Mouse (Mus musculus): ENCODE measurements at regions not wholly inside any gene's neighbourhood (a gene's known extent, or its start where the extent isn't known, plus 50 kb on each side); places are given as distances from the start of the nearest gene placed in this dataset.

- DNase-seq: no peak
- Histone ChIP-seq H3K4me3 (replicated peaks; ENCODE audit: low read depth, low read length) (no peak overlapping the region), H3K4me2 (ENCODE audit: low read length) (no peak overlapping the region), H3K9me3 (ENCODE audit: control insufficient read depth, low read length) (no peaks in the 10 kb centered on the region), H3K36me3 (ENCODE audit: control insufficient read depth, insufficient read depth, low read length) (no peaks in the 10 kb centered on the region), H3K4me1 (ENCODE audit: control insufficient read depth, insufficient read depth, low read length) (no peaks in the 10 kb centered on the region), H3K27ac (replicated peaks; ENCODE audit: low read depth, low read length) (no peak overlapping the region), H3K27me3 (ENCODE audit: control insufficient read depth, insufficient read depth, low read length) (no peaks in the 10 kb centered on the region), H3K9ac (replicated peaks; ENCODE audit: low read length) (no peak overlapping the region)
- ATAC-seq (ENCODE audit: low FRiP score, low TSS enrichment): no peak
- WGBS: 88% methylated on average over 1 of the region's 1 CpGs
Observed at GRCm38 (mm10) chr3:45198994-45199589, 179.1 kb upstream of the Pcdh10 start.

- no peak overlapping the region for H3K4me2 ChIP-seq (ENCODE audit: low read length)
- H3K27me3 ChIP-seq (ENCODE audit: control insufficient read depth, insufficient read depth, low read length): no peaks in the 10 kb centered on the region
- no peak overlapping the region for H3K27ac ChIP-seq (replicated peaks; ENCODE audit: low read depth, low read length)
- no peaks in the 10 kb centered on the region for H3K4me1 ChIP-seq (ENCODE audit: control insufficient read depth, insufficient read depth, low read length)
- H3K4me3 ChIP-seq (replicated peaks; ENCODE audit: low read depth, low read length): no peak overlapping the region
- no peaks in the 10 kb centered on the region for H3K9me3 ChIP-seq (ENCODE audit: control insufficient read depth, low read length)
- H3K9ac ChIP-seq (replicated peaks; ENCODE audit: low read length): no peak overlapping the region
- H3K36me3 ChIP-seq (ENCODE audit: control insufficient read depth, insufficient read depth, low read length): no peaks in the 10 kb centered on the region
- 90% methylated on average over 2 of the region's 2 CpGs for WGBS
- no peak for ATAC-seq (ENCODE audit: low FRiP score, low TSS enrichment)
- DNase-seq: no peak
Observed at GRCm38 (mm10) chr3:45204392-45205043, 173.7 kb upstream of the Pcdh10 start.

GRCm38 (mm10) chr3:45231641-45232433 lies 146.4 kb upstream of the Pcdh10 start:
- H3K4me2 ChIP-seq (ENCODE audit: low read length): no peak overlapping the region
- no peaks in the 10 kb centered on the region for H3K36me3 ChIP-seq (ENCODE audit: control insufficient read depth, insufficient read depth, low read length)
- H3K9me3 ChIP-seq (ENCODE audit: control insufficient read depth, low read length): no peaks in the 10 kb centered on the region
- H3K9ac ChIP-seq (replicated peaks; ENCODE audit: low read length): no peak overlapping the region
- H3K4me3 ChIP-seq (replicated peaks; ENCODE audit: low read depth, low read length): no peak overlapping the region
- 68% methylated on average over 5 of the region's 5 CpGs for WGBS
- DNase-seq: no peak
- no peak overlapping the region for H3K27ac ChIP-seq (replicated peaks; ENCODE audit: low read depth, low read length)
- H3K4me1 ChIP-seq (ENCODE audit: control insufficient read depth, insufficient read depth, low read length): no peaks in the 10 kb centered on the region
- H3K27me3 ChIP-seq (ENCODE audit: control insufficient read depth, insufficient read depth, low read length): no peaks in the 10 kb centered on the region
- ATAC-seq (ENCODE audit: low FRiP score, low TSS enrichment): no peak

DNA sequence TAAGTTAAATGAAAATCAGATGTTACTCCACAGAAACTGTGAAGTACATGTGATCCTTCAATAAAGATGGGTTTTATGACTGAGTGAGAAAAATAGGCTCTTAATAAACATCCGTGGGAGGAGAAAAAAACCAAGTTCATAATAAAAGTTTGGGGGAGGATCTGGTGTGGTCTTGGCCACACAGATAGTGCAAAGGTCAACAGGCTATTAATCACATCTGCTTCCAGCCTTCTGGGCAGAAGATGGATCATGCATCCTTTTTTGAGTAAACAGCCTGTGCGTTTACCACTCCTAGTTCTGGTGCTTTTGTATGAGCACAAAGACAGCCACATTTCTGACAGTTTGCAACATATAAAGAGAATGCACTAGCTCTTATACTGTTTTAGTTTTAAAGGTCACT lies 139.7 kb upstream of the Pcdh10 start:
- 90% methylated on average over 2 of the region's 2 CpGs for WGBS
- Histone ChIP-seq H3K4me1 (ENCODE audit: control insufficient read depth, insufficient read depth, low read length) (no peaks in the 10 kb centered on the region), H3K4me2 (ENCODE audit: low read length) (no peak overlapping the region), H3K4me3 (replicated peaks; ENCODE audit: low read depth, low read length) (no peak overlapping the region), H3K27ac (replicated peaks; ENCODE audit: low read depth, low read length) (no peak overlapping the region), H3K36me3 (ENCODE audit: control insufficient read depth, insufficient read depth, low read length) (no peaks in the 10 kb centered on the region), H3K9me3 (ENCODE audit: control insufficient read depth, low read length) (no peaks in the 10 kb centered on the region), H3K9ac (replicated peaks; ENCODE audit: low read length) (no peak overlapping the region), H3K27me3 (ENCODE audit: control insufficient read depth, insufficient read depth, low read length) (no peaks in the 10 kb centered on the region)
- DNase-seq: no peak
- no peak for ATAC-seq (ENCODE audit: low FRiP score, low TSS enrichment)

DNA sequence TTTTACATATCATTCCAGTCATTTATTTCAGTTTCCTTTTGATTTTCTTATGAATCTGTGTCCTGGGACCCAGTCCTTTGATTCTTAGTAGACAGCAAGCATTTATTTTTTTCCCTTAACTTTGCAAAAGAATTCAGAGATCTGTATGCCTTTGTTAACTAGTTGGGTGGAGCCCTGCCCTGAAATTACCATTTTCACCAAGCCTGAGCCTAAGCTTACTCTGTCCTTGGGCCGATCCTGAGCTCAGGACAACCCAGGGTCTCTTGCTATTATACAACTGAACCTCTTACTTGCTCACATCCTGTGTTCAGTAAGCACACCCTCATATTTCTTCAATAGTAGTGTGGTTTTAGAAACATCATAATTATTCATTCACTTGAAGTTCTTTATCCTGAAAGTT lies 132.7 kb upstream of the Pcdh10 start:
- Histone ChIP-seq H3K9ac (replicated peaks; ENCODE audit: low read length) (no peak overlapping the region), H3K4me1 (ENCODE audit: control insufficient read depth, insufficient read depth, low read length) (no peaks in the 10 kb centered on the region), H3K27me3 (ENCODE audit: control insufficient read depth, insufficient read depth, low read length) (no peaks in the 10 kb centered on the region), H3K4me2 (ENCODE audit: low read length) (no peak overlapping the region), H3K9me3 (ENCODE audit: control insufficient read depth, low read length) (no peaks in the 10 kb centered on the region), H3K27ac (replicated peaks; ENCODE audit: low read depth, low read length) (no peak overlapping the region), H3K36me3 (ENCODE audit: control insufficient read depth, insufficient read depth, low read length) (no peaks in the 10 kb centered on the region), H3K4me3 (replicated peaks; ENCODE audit: low read depth, low read length) (no peak overlapping the region)
- no peak for DNase-seq
- 95% methylated on average over 1 of the region's 1 CpGs for WGBS
- no peak for ATAC-seq (ENCODE audit: low FRiP score, low TSS enrichment)

DNA sequence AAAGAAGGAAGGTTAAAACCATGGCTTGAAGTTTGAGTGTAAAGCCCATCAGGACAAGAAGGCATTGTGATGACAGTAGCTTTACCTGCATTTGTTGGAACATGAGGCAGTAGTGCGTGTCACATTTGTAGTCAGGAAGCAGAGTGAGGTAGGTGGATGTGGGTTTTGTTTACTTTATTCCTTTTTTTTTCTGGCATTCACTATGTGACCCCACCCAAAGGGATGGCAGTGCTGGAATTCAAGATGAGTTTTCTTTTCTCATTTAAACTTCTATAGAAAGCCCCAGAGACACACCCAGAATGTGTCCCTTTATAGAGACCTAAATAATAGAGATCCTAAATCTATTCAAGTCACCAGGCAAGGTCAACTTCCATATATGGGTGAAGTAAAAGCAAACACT lies 131.6 kb upstream of the Pcdh10 start:
- Histone ChIP-seq H3K4me3 (replicated peaks; ENCODE audit: low read depth, low read length) (no peak overlapping the region), H3K36me3 (ENCODE audit: control insufficient read depth, insufficient read depth, low read length) (no peaks in the 10 kb centered on the region), H3K9ac (replicated peaks; ENCODE audit: low read length) (no peak overlapping the region), H3K27me3 (ENCODE audit: control insufficient read depth, insufficient read depth, low read length) (no peaks in the 10 kb centered on the region), H3K9me3 (ENCODE audit: control insufficient read depth, low read length) (no peaks in the 10 kb centered on the region), H3K4me1 (ENCODE audit: control insufficient read depth, insufficient read depth, low read length) (no peaks in the 10 kb centered on the region), H3K27ac (replicated peaks; ENCODE audit: low read depth, low read length) (no peak overlapping the region), H3K4me2 (ENCODE audit: low read length) (no peak overlapping the region)
- ATAC-seq (ENCODE audit: low FRiP score, low TSS enrichment) (no peak), DNase-seq (no peak)
- WGBS: 93% methylated on average over 1 of the region's 1 CpGs

DNA sequence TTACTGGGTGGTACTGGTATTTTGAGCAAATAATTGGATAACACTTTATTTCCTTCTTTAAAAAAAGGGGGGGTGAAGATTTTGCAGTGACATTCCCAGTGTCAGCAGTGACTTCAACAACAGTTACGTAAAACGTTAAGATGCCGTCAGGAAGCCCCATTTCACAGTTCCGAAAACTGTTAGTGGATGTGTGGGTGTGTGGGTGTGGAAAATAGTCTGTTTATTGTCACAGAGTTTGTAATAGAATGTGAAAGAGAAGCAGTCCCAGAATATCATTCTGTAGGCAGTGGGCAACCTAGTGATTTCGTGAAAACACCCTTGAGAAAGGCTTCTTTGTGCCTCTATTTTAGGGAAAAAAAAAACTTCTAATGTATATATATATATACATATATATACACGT lies 101.4 kb upstream of the Pcdh10 start:
- ATAC-seq (ENCODE audit: low FRiP score, low TSS enrichment) (no peak), DNase-seq (no peak)
- no peak overlapping the region for H3K4me2 ChIP-seq (ENCODE audit: low read length)
- no peak overlapping the region for H3K4me3 ChIP-seq (replicated peaks; ENCODE audit: low read depth, low read length)
- no peaks in the 10 kb centered on the region for H3K9me3 ChIP-seq (ENCODE audit: control insufficient read depth, low read length)
- 90% methylated on average over 6 of the region's 6 CpGs for WGBS
- H3K9ac ChIP-seq (replicated peaks; ENCODE audit: low read length): no peak overlapping the region
- no peaks in the 10 kb centered on the region for H3K36me3 ChIP-seq (ENCODE audit: control insufficient read depth, insufficient read depth, low read length)
- no peaks in the 10 kb centered on the region for H3K4me1 ChIP-seq (ENCODE audit: control insufficient read depth, insufficient read depth, low read length)
- no peaks in the 10 kb centered on the region for H3K27me3 ChIP-seq (ENCODE audit: control insufficient read depth, insufficient read depth, low read length)
- no peak overlapping the region for H3K27ac ChIP-seq (replicated peaks; ENCODE audit: low read depth, low read length)

- DNase-seq (peak; percentile 2), ATAC-seq (ENCODE audit: low FRiP score, low TSS enrichment) (no peak)
- Histone ChIP-seq H3K4me1 (ENCODE audit: control insufficient read depth, insufficient read depth, low read length) (no peaks in the 10 kb centered on the region), H3K36me3 (ENCODE audit: control insufficient read depth, insufficient read depth, low read length) (no peaks in the 10 kb centered on the region), H3K9me3 (ENCODE audit: control insufficient read depth, low read length) (no peaks in the 10 kb centered on the region), H3K27ac (replicated peaks; ENCODE audit: low read depth, low read length) (no peak overlapping the region), H3K4me3 (replicated peaks; ENCODE audit: low read depth, low read length) (no peak overlapping the region), H3K27me3 (ENCODE audit: control insufficient read depth, insufficient read depth, low read length) (no peaks in the 10 kb centered on the region), H3K4me2 (ENCODE audit: low read length) (no peak overlapping the region), H3K9ac (replicated peaks; ENCODE audit: low read length) (no peak overlapping the region)
- 57% methylated on average over 12 of the region's 12 CpGs for WGBS
Observed at GRCm38 (mm10) chr3:45297242-45297853, 80.8 kb upstream of the Pcdh10 start.
